Mouse (Mus musculus) heart, postnatal 0 days (tissue): ENCODE measurements around the gene Adad1. TPM values are rescaled to one million over a fixed set of nuclear protein-coding genes. Genes with fewer than 3 reads are reported as not detected.
A peak's percentile ranks its signal among the peaks of the same experiment; 100 is the strongest.

Experiments
- ATAC-seq: fragments of 200-750 bp; cut with Nextera tagmentation; 2 replicates; pipeline ENCODE4 v1.8.0; 2017; ENCODE audit warnings: low read depth, moderate number of reproducible peaks, moderate library complexity; ENCODE audit not compliant: insufficient read depth
- DNase-seq: peaks from one replicate; pipeline ENCODE4 v3.0.0-alpha.2; 2016; ENCODE audit warnings: low spot score
- H3K27ac ChIP-seq: fragments of 300-500 bp; sonication (generic); 2 replicates; pipeline ENCODE4 v1.5.1; 2014; ENCODE audit warnings: low read depth, mild to moderate bottlenecking
- H3K27me3 ChIP-seq: fragments of 300-500 bp; sonication (generic); 2 replicates; pipeline ENCODE4 v1.6.1; 2014; ENCODE audit warnings: low read length, mixed read lengths; ENCODE audit not compliant: control insufficient read depth, insufficient read depth
- H3K36me3 ChIP-seq: fragments of 300-500 bp; sonication (generic); replicated peaks from 2 replicates; pipeline ENCODE4 v1.6.1; 2014; ENCODE audit warnings: low read length, mixed read lengths; ENCODE audit not compliant: control insufficient read depth, insufficient read depth
- H3K4me1 ChIP-seq: fragments of 300-500 bp; sonication (generic); 2 replicates; pipeline ENCODE4 v1.6.1; 2014; ENCODE audit warnings: antibody characterized with exemption; ENCODE audit not compliant: control insufficient read depth, insufficient read depth
- H3K4me2 ChIP-seq: fragments of 300-500 bp; sonication (generic); 2 replicates; pipeline ENCODE4 v1.6.1; 2014; ENCODE audit warnings: low read depth, mild to moderate bottlenecking, low read length, moderate library complexity
- H3K4me3 ChIP-seq: fragments of 300-500 bp; sonication (generic); 2 replicates; pipeline ENCODE4 v1.5.1; 2014; ENCODE audit warnings: low read depth, low read length
- H3K9ac ChIP-seq: fragments of 300-500 bp; sonication (generic); replicated peaks from 2 replicates; pipeline ENCODE4 v1.6.1; 2014; ENCODE audit warnings: low read depth, low read length, mixed read lengths
- H3K9me3 ChIP-seq: fragments of 300-500 bp; sonication (generic); replicated peaks from 2 replicates; pipeline ENCODE4 v1.6.1; 2016; ENCODE audit warnings: low read length; ENCODE audit not compliant: control insufficient read depth
- CTCF ChIP-seq: IDR thresholded peaks from 2 replicates; pipeline ENCODE4 v1.5.1; 2016; ENCODE audit warnings: antibody characterized with exemption, control low read depth, low read depth
- EP300 ChIP-seq: IDR thresholded peaks from 2 replicates; pipeline ENCODE4 v1.6.1; 2016; ENCODE audit warnings: antibody characterized with exemption, low read depth
- WGBS: fragments of 180-500 bp; shearing (Covaris S2); extraction: QIAGEN DNeasy Blood & Tissue Kit; methylation state at CpG from one replicate; pipeline ENCODE4 v1.1.7; 2014; 5-methylcytosine and 5-hydroxymethylcytosine counted together
- polyA plus RNA-seq: library from polyadenylated mRNA; unstranded; fragments of >200 nt; fragmentation: Nextera tagmentation; extraction: Ambion mirVana; gene quantifications from 2 replicates; pipeline ENCODE4 v1.2.1, GENCODE M21; 2015
- total RNA-seq: library from RNA; depleted of rRNA; stranded (reverse); fragments of >200 nt; gene quantifications from 2 replicates; pipeline ENCODE4 v1.2.3, GENCODE M21; 2014; ENCODE audit warnings: low replicate concordance

Adad1 gene
- total and polyA plus RNA-seq, 2 experiments from 2014 or later: 0.08 TPM; not detected in 1

GRCm38 (mm10) chr3:37090721-37091120 is 27.4 kb downstream of the Adad1 start:
- Histone ChIP-seq H3K4me2 (no peak overlapping the region), H3K9ac (no peak overlapping the region), H3K4me1 (no peaks in the 10 kb centered on the region), H3K4me3 (no peak overlapping the region), H3K36me3 (no peaks in the 10 kb centered on the region), H3K9me3 (no peaks in the 10 kb centered on the region), H3K27me3 (no peaks in the 10 kb centered on the region), H3K27ac (no peak overlapping the region)
- ATAC-seq (no peak), DNase-seq (no peak)
- TF ChIP-seq CTCF: no peak
- no peak for TF ChIP-seq EP300

DNA sequence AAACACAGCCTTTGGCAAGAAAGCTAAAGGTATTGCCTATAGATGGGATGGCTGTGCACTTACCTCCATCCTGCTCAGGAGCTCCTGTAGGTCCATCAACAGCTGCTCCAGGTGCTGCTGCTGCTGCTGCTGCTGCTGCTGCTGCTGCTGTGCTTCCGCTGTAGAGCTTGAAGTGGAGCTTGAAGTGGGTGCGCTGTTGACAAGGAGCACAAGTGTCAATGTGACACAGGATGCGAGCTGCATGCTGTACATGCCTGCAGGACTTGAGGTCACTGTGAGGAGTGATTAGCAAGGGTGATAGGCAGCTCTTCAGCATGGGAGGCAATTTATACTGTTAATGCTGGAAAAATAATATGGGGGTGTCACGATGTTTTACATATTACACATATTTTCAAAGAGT is 62.3 kb downstream of the Adad1 start, which contains the start of gene Il2:
Il2 (minus strand) TSS at position 305 of the 400 bp plus-strand sequence.
- no peak within 1 kb of the TSS for H3K4me3 ChIP-seq
- no peak within 1 kb of the TSS for H3K4me2 ChIP-seq
- no peak within 1 kb of the TSS for H3K27ac ChIP-seq
- no peaks in the 10 kb centered on the region for H3K4me1 ChIP-seq
- H3K9me3 ChIP-seq: no peaks in the 10 kb centered on the region
- TF ChIP-seq CTCF (no peak), EP300 (no peak)
- no peak for DNase-seq
- H3K27me3 ChIP-seq: no peaks in the 10 kb centered on the region
- H3K36me3 ChIP-seq: no peaks in the 10 kb centered on the region
- no peak for ATAC-seq
- H3K9ac ChIP-seq: no peak within 1 kb of the TSS
- WGBS: 41% methylated on average over 4 of the region's 4 CpGs

GRCm38 (mm10) chr3:37126162-37126561 is 62.8 kb downstream of the Adad1 start:
- Histone ChIP-seq H3K9ac (no peak overlapping the region), H3K27ac (no peak overlapping the region), H3K9me3 (no peaks in the 10 kb centered on the region), H3K4me2 (no peak overlapping the region), H3K27me3 (no peaks in the 10 kb centered on the region), H3K4me3 (no peak overlapping the region), H3K4me1 (no peaks in the 10 kb centered on the region), H3K36me3 (no peaks in the 10 kb centered on the region)
- ATAC-seq (no peak), DNase-seq (no peak)
- WGBS: 64% methylated on average over 4 of the region's 4 CpGs
- no peak for TF ChIP-seq CTCF
- no peak for TF ChIP-seq EP300

GRCm38 (mm10) chr3:37128269-37128668 is 64.9 kb downstream of the Adad1 start:
- Histone ChIP-seq H3K4me2 (no peak overlapping the region), H3K4me3 (no peak overlapping the region), H3K9ac (no peak overlapping the region), H3K27me3 (no peaks in the 10 kb centered on the region), H3K9me3 (no peaks in the 10 kb centered on the region), H3K4me1 (no peaks in the 10 kb centered on the region), H3K36me3 (no peaks in the 10 kb centered on the region), H3K27ac (no peak overlapping the region)
- peak; percentile 30 for DNase-seq
- WGBS: 37% methylated on average over 4 of the region's 4 CpGs
- TF ChIP-seq EP300 (no peak), CTCF (no peak)
- ATAC-seq: peak; percentile 66; the same call in 1 of the 2 replicates

GRCm38 (mm10) chr3:37129063-37129462 is 65.7 kb downstream of the Adad1 start:
- TF ChIP-seq CTCF (no peak), EP300 (no peak)
- Histone ChIP-seq H3K4me2 (no peak overlapping the region), H3K9ac (no peak overlapping the region), H3K36me3 (no peaks in the 10 kb centered on the region), H3K27ac (no peak overlapping the region), H3K4me1 (no peaks in the 10 kb centered on the region), H3K27me3 (no peaks in the 10 kb centered on the region), H3K9me3 (no peaks in the 10 kb centered on the region), H3K4me3 (no peak overlapping the region)
- 44% methylated on average over 2 of the region's 2 CpGs for WGBS
- DNase-seq (no peak), ATAC-seq (no peak)

- H3K4me1 ChIP-seq: no peaks in the 10 kb centered on the region
- no peak overlapping the region for H3K27ac ChIP-seq
- H3K4me3 ChIP-seq: no peak overlapping the region
- WGBS: 36% methylated on average over 4 of the region's 4 CpGs
- no peaks in the 10 kb centered on the region for H3K27me3 ChIP-seq
- no peak for TF ChIP-seq EP300
- no peak for TF ChIP-seq CTCF
- no peak for DNase-seq
- no peak overlapping the region for H3K9ac ChIP-seq
- H3K36me3 ChIP-seq: no peaks in the 10 kb centered on the region
- H3K4me2 ChIP-seq: no peak overlapping the region
- H3K9me3 ChIP-seq: no peaks in the 10 kb centered on the region
- ATAC-seq: no peak
Observed at GRCm38 (mm10) chr3:37137231-37137630, 73.9 kb downstream of the Adad1 start.
